Mouse (Mus musculus) gastrocnemius, postnatal 36 days (tissue): ENCODE data around the gene Mettl9. TPM values are rescaled to one million over a fixed set of nuclear protein-coding genes. Genes with fewer than 3 reads are reported as not detected.

Source experiments
- DNase-seq, 2 experiments: peaks; one replicate each; pipeline ENCODE4 v3.0.0; 2022
- intact Hi-C: fragments of 180-260 bp; cut with DNase I; formaldehyde crosslinking; loops from one replicate; pipeline ENCODE4 v1.15.1; 2025
- total RNA-seq, 2 experiments: library from RNA; stranded (reverse); gene quantifications; 2 replicates each; pipeline ENCODE4 v1.2.3; 2021

The Mettl9 gene
- total RNA-seq, 2 experiments from 2014 or later: 18.5 to 19.7 TPM

GRCm38 (mm10) chr7:121085500-121085899 is 51.3 kb downstream of the Mettl9 start:
- intact Hi-C loops: no loop called here
- peak in 1 of 2 experiments; percentile 29 for DNase-seq

- DNase-seq: no peak
- intact Hi-C loops: no loop called here
Measured at GRCm38 (mm10) chr7:121088745-121089144, 54.5 kb downstream of the Mettl9 start.

- DNase-seq: no peak
- intact Hi-C loops: no loop called here
Measured at GRCm38 (mm10) chr7:121090748-121091147, 56.5 kb downstream of the Mettl9 start.

GRCm38 (mm10) chr7:121093026-121093425 is 58.8 kb downstream of the Mettl9 start:
- no peak for DNase-seq
- intact Hi-C loops: no loop called here

DNA sequence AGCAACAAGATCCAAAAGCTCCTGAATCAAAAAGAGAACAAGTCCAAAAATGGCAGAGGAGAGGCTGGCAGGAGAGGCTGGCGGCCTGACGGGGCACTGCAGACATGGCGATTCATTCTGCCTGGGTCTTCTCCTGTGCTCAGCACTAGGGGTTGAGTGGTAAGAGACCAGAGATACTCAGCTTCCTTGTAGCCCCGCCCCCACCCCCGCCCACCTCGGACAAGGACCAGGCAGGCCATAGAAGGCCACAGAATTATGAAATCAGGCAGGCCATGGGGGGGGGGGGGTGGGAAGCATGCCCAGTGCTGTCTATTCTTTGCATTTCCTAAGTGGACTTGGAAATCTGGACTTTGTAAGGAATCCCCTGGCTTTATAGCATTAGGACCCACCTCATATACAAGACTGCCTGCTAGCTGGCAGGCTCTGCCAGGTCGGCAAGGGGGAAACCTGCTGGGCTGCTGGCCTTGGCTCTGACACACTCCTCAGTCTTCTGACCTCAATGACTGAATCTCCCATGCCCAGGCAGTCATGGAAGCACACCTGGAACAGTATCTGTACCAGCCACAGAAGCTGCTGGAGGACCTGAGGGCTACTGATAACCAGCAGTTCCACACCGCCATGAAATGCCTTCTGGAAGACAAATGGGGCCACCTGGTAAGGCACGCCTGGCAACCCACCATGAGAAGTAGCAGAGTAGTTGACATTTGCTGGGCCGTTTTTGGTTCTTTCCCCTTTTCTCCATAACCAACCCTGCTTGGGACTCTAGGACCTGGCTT is 64.6 kb downstream of the Mettl9 start:
- DNase-seq: no peak
- intact Hi-C loops: no loop called here

- no peak for DNase-seq
- intact Hi-C loops: no loop called here
Measured at GRCm38 (mm10) chr7:121107851-121108250, 73.6 kb downstream of the Mettl9 start.

DNA sequence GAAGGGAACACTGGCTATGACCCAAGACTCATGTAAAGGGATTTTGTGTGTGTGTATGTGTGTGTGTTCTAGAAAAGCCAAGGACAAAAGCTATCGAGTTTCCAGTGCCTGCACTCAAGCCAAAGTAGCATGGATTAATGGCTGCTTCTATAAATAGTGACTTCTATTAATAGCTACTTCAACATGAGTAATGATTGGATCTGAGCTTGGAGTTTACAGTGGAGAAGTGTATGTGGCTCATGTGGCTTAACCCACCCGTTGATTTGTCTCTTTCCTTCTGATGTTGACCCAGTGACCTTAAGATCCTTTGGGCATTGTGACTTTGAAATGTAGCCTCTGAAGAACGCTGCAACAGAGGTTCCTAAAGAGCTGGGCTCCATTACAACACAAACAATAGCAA is 77.1 kb downstream of the Mettl9 start:
- intact Hi-C loops: no loop called here
- no peak for DNase-seq

DNA sequence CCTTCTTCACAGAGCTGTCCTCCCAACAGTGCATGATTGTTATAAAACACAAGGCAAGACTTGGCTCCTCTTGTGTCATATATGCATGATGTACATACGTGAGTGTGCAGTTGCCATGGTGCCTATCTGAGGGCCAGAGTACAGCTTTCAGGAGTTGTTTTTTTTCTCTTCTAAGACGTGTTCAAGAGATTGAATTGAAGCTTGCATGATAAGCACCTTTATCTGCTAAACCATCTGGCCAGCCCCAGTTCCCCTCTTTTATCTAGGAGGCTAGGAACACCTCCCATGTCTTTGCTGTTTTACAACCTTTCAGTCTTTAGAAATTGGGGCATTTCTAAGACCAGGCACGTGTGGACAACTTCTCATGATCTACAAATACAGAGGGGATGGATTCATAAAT is 77.5 kb downstream of the Mettl9 start:
- intact Hi-C loops: no loop called here
- no peak for DNase-seq

DNA sequence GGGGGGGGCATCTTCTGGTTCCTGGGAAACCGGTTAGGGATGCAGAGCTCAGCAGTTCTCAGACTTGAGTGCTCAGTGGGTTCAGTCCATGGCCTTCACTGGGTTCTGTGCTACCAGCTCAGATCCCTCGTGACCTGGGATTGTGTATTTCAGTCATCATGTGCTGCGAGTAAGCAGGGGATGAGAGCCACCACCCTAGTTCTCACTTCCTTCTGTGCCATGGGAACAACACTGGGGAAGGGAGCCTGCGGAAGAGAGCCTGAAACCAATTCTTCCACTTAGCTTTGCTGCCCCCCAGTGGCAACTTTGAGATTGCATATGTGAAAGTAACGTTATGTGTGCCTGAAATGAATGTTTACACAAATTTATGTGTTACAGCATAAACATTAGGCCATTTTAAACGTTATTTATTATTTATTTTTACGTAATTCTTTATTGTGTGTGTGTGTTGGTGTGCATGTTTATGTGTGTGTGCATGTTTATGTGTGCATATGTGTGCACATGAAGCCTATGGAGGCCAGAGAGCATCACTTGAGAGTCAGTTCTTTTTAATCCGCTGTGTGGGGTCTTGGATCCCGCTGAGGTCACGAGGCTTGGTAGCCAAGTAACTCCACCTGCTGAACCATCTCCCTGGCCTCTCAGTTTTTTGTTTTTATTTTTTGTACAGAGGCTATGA is 86.0 kb downstream of the Mettl9 start:
- intact Hi-C loops: no loop called here
- peak; percentile 62 to 77 for DNase-seq

Other genes with a start within 250 kb of the Mettl9 start
- under 1 TPM; 0.32 to 0.61 TPM for gene Gm5737, start 222.1 kb upstream of the Mettl9 start, total RNA-seq
- gene Eef2k, start 191.6 kb upstream of the Mettl9 start, total RNA-seq: 10 to 100 TPM; 55.7 to 60.3 TPM
- 10 to 100 TPM; 10.7 to 11.4 TPM for gene Polr3e, start 116.7 kb upstream of the Mettl9 start, total RNA-seq
- 1 to 10 TPM; 2.8 to 3.0 TPM for gene Cdr2, start 52.1 kb upstream of the Mettl9 start, total RNA-seq
- gene Mfsd13b, start 51.9 kb upstream of the Mettl9 start, total RNA-seq: not detected
- gene Igsf6, start 40.1 kb downstream of the Mettl9 start, total RNA-seq: under 1 TPM; 0.18 to 0.49 TPM
- gene Otoa, start 47.2 kb downstream of the Mettl9 start, total RNA-seq: under 1 TPM; 0.20 to 0.28 TPM